Mouse (Mus musculus): Measurements from ENCODE around the gene Krtap19-5.

- no peak for TF ChIP-seq CTCF (IDR thresholded peaks at IDR 0.05)
- TF ChIP-seq POLR2A (IDR thresholded peaks at IDR 0.05; ENCODE audit: insufficient read depth, low read depth, low read length) = no peak
- no peak for TF ChIP-seq EP300 (IDR thresholded peaks at IDR 0.05; ENCODE audit: insufficient read depth, low read depth, low read length)
Observed at GRCm38 (mm10) chr16:88941106-88941505, 44.8 kb upstream of the Krtap19-5 start.
